Mouse (Mus musculus): Measurements from ENCODE around the gene Kcnj5.

- TF ChIP-seq CTCF (IDR thresholded peaks at IDR 0.05; ENCODE audit: low read depth) (no peak), EP300 (IDR thresholded peaks at IDR 0.05; ENCODE audit: low read depth) (no peak)
These were observed 8.6 kb downstream of the Kcnj5 start for GRCm38 (mm10) chr9:32335389-32336150.

Data from liver, postnatal 0 days (tissue).